Mouse (Mus musculus) hindbrain, embryonic 16.5 days (tissue): ENCODE data around the gene Robo1. TPM values are rescaled to one million over a fixed set of nuclear protein-coding genes. Genes with fewer than 3 reads are reported as not detected.

ENCODE experiments used
- ATAC-seq: fragments of 200-750 bp; cut with Nextera tagmentation; 2 replicates; pipeline ENCODE4 v1.8.0; 2017; ENCODE audit warnings: moderate TSS enrichment, moderate library complexity
- H3K27ac ChIP-seq: fragments of 300-500 bp; sonication (generic); 2 replicates; pipeline ENCODE4 v1.5.1; 2014; ENCODE audit warnings: low read depth, mild to moderate bottlenecking, control low read depth, low read length, moderate library complexity
- H3K27me3 ChIP-seq: fragments of 300-500 bp; sonication (generic); replicated peaks from 2 replicates; pipeline ENCODE4 v1.6.1; 2014; ENCODE audit warnings: low read length; ENCODE audit not compliant: control insufficient read depth, insufficient read depth
- H3K36me3 ChIP-seq: fragments of 300-500 bp; sonication (generic); 2 replicates; pipeline ENCODE4 v1.6.1; 2014; ENCODE audit warnings: mild to moderate bottlenecking, low read length, moderate library complexity, mixed read lengths; ENCODE audit not compliant: control insufficient read depth, insufficient read depth
- H3K4me1 ChIP-seq: fragments of 300-500 bp; sonication (generic); 2 replicates; pipeline ENCODE4 v1.6.1; 2014; ENCODE audit warnings: low read depth, low read length; ENCODE audit not compliant: control insufficient read depth, insufficient read depth
- H3K4me2 ChIP-seq: fragments of 300-500 bp; sonication (generic); 2 replicates; pipeline ENCODE4 v1.6.1; 2014; ENCODE audit warnings: mild to moderate bottlenecking, low read length, control low read depth, moderate library complexity
- H3K4me3 ChIP-seq: fragments of 300-500 bp; sonication (generic); 2 replicates; pipeline ENCODE4 v1.5.1; 2014; ENCODE audit warnings: mild to moderate bottlenecking, low read length, control low read depth, moderate library complexity
- H3K9ac ChIP-seq: fragments of 300-500 bp; sonication (generic); 2 replicates; pipeline ENCODE4 v1.6.1; 2014; ENCODE audit warnings: low read depth, mild to moderate bottlenecking, control low read depth, low read length, moderate library complexity
- H3K9me3 ChIP-seq: fragments of 300-500 bp; sonication (generic); 2 replicates; pipeline ENCODE4 v1.6.1; 2014; ENCODE audit warnings: mild to moderate bottlenecking, low read length, moderate library complexity; ENCODE audit not compliant: control insufficient read depth
- WGBS: fragments of 180-500 bp; shearing (Covaris S2); extraction: QIAGEN DNeasy Blood & Tissue Kit; methylation state at CpG from one replicate; pipeline ENCODE4 v1.1.7; 2014; 5-methylcytosine and 5-hydroxymethylcytosine counted together
- polyA plus RNA-seq: library from polyadenylated mRNA; unstranded; fragments of >200 nt; fragmentation: Nextera tagmentation; extraction: Ambion mirVana; gene quantifications from 2 replicates; pipeline ENCODE4 v1.2.1, GENCODE M21; 2015

Robo1 gene
- polyA plus RNA-seq, 1 experiment from 2014 or later = 26.8 TPM

DNA sequence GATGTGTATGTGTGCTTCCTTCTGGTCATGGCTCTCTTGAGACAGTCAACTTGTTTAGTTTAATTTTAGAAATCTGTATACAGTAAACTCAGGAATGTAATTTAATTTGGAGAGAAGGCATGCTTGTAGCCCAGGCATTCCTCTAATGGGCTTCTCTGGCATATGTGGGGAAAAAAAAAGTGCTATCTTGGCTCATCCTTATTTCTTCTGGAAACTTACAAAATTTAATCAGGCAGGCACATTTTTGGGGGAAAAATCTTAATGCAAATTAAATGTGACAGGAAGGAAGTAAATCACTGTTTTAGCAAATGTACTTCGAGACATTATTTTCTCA is 487.2 kb downstream of the Robo1 start:
- ATAC-seq = no peak
- Histone ChIP-seq H3K9me3 (no peaks in the 10 kb centered on the region), H3K4me3 (no peak overlapping the region), H3K9ac (no peak overlapping the region), H3K4me1 (peaks cover 8% of the 10 kb centered on the region), H3K27me3 (no peaks in the 10 kb centered on the region), H3K4me2 (no peak overlapping the region), H3K27ac (no peak overlapping the region), H3K36me3 (no peaks in the 10 kb centered on the region)
- WGBS = 62% methylated on average over 1 of the region's 1 CpGs

DNA sequence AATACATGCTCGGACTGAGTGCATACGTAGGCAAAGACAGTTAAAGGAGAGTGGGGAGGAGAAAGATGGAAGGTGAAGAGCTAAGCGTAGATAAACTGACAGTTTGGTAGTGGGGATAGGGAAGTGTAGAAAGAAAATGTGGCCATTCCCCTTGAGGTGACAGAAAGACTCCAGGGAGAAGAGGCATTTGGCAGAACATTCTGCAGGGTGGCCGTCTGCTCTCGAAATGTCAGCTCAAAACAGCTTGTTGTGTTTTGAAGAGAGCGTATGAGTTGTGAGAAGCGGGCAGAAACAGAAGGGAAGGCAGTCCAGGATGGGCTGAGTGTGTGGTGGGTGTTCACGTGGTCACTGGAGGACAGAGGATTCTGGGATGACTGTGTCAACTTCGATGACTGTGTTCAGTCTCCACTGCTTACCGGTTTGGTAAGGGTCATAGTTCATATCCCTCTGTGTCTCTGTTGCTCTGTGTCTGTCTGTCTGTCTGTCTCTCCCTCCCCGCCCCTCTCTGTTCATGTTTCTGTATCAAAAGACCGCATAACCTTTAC is 490.4 kb downstream of the Robo1 start:
- WGBS = 84% methylated on average over 12 of the region's 12 CpGs
- H3K4me2 ChIP-seq = no peak overlapping the region
- H3K27me3 ChIP-seq = no peaks in the 10 kb centered on the region
- peaks cover 11% of the 10 kb centered on the region for H3K4me1 ChIP-seq
- no peak overlapping the region for H3K27ac ChIP-seq
- ATAC-seq = no peak
- no peak overlapping the region for H3K9ac ChIP-seq
- H3K9me3 ChIP-seq = no peaks in the 10 kb centered on the region
- no peak overlapping the region for H3K4me3 ChIP-seq
- no peaks in the 10 kb centered on the region for H3K36me3 ChIP-seq

DNA sequence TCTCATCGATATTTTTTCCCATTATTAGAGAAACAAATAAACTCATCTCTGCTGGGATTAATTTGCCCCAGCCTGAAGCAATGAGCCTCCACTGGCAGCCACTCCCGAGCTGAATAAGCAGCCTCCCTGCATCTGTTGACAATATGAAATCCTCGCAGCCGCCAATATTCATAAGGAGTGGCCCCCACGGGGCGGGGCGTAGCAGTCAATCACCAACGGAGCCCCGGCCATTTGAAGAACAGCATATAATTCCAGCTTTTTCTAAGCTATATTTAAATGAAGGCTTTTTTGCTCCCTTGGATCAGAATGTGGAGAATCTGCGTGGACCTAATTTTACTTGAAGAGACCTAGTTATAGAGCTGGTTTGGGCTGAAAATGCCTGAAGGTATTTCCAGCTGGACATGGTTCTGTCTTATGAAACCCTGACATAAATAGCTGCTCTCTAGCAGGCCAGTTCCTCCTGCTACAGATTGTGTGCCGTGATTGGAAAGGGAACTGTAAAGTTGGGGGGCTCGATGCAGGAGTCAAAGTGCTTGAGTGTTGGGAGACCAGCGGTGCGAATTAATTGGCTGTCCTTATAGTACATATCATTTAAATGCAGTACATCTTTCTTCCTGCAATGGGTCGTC is 492.1 kb downstream of the Robo1 start:
- Histone ChIP-seq H3K27me3 (no peaks in the 10 kb centered on the region), H3K36me3 (no peaks in the 10 kb centered on the region), H3K9me3 (no peaks in the 10 kb centered on the region), H3K9ac (0 out of 2 replicates have a peak overlapping the region, but pooled peaks have one; percentile 11), H3K27ac (peak overlapping the region; percentile 18; the same call in 1 of the 2 replicates), H3K4me3 (peak overlapping the region; percentile 2; the same call in 1 of the 2 replicates), H3K4me2 (peak overlapping the region; percentile 31), H3K4me1 (peaks cover 10% of the 10 kb centered on the region)
- peak; percentile 56 for ATAC-seq
- WGBS = 49% methylated on average over 15 of the region's 15 CpGs

DNA sequence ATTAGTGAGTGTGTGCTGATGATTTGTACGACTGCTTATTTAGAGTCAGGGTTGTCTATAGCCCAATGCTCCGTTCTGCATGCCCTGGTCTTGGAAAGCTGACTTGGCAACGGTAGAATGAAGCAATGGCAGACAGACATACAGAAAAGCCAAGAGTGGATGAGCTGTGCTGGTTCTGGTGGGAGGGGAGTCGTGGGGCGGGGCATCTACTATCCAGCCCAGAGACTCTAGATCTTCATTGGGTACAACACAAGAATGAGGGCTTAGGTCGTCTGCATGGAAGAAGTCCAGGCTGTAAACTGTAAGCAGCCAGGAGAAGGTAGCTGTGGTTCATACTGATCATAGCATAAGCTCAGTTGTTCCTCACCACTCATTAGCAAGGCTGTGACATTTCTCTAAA is 492.7 kb downstream of the Robo1 start:
- peak; percentile 40 for ATAC-seq

DNA sequence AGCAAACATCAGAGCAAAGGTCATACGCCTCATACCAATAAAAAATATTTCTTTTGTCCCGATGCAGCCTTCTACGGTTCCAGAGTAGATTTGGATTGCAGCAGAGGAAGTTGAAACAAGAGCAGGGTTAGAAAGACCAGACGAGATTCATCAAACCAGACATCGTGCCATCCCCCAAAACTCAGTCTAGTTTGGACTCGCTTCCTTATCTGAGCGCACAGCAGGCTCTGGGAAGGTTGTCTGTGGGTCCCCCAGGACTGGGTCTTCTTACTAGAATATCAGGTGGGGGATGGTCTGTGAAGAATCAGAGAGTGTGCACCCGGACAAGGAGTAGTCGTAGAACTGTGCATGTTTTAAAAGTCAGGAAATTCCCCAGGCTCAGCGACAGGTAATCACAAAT is 500.2 kb downstream of the Robo1 start:
- no peak for ATAC-seq
- 62% methylated on average over 10 of the region's 10 CpGs for WGBS
- H3K27me3 ChIP-seq = no peaks in the 10 kb centered on the region
- H3K4me1 ChIP-seq = no peaks in the 10 kb centered on the region
- no peak overlapping the region for H3K4me3 ChIP-seq
- H3K36me3 ChIP-seq = no peaks in the 10 kb centered on the region
- no peaks in the 10 kb centered on the region for H3K9me3 ChIP-seq
- H3K4me2 ChIP-seq = 0 out of 2 replicates have a peak overlapping the region, but pooled peaks have one; percentile 17
- H3K9ac ChIP-seq = no peak overlapping the region
- H3K27ac ChIP-seq = no peak overlapping the region

More for the DNA sequence above, 492.7 kb downstream of the Robo1 start:
- Histone ChIP-seq H3K4me1 (peaks cover 8% of the 10 kb centered on the region), H3K27ac (no peak overlapping the region), H3K36me3 (no peaks in the 10 kb centered on the region), H3K9me3 (no peaks in the 10 kb centered on the region), H3K4me2 (peak overlapping the region; percentile 31; the same call in 1 of the 2 replicates), H3K9ac (no peak overlapping the region), H3K4me3 (no peak overlapping the region), H3K27me3 (no peaks in the 10 kb centered on the region)
- 74% methylated on average over 6 of the region's 6 CpGs for WGBS

DNA sequence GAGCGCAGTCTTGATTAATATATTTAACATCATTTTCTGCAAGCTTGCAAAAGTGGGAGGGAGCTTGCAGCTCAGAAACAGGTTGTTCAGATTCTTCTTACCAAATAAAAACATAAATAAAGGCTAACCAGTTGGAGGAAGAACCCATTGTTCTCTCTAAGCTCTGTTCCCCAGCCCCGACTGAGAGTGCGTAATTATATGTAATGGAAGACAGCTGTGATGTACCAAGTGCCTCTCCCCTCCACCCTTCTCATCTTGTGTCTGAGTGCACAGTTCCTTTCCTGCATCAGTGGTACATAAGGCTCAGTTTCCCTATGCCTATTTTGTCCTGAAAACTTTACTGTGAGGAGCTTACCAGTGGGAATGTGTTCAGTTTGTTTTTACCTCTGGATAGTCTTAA is 502.8 kb downstream of the Robo1 start:
- ATAC-seq = no peak
- H3K9me3 ChIP-seq = no peaks in the 10 kb centered on the region
- no peaks in the 10 kb centered on the region for H3K4me1 ChIP-seq
- no peak overlapping the region for H3K4me2 ChIP-seq
- no peak overlapping the region for H3K4me3 ChIP-seq
- no peaks in the 10 kb centered on the region for H3K36me3 ChIP-seq
- H3K27ac ChIP-seq = no peak overlapping the region
- no peaks in the 10 kb centered on the region for H3K27me3 ChIP-seq
- no peak overlapping the region for H3K9ac ChIP-seq
- 45% methylated on average over 3 of the region's 3 CpGs for WGBS

DNA sequence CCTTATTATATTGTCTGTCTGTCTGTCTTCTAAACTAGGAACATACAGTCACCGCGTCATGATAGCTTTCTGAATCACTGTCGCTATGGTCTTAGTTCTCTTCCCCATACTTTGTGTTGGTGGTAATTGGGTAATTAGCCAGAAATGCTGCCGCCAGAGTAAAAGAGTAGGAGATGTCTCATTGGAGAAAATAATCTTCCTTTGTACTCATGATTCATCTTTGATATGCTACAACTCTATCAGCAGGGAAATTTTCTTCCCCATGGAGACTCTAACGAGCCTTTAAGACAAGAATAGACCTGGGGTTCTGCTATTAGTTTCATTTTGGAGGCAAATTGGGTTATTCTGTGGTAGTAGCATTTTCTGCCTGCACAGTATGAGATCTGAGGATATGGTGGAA is 503.4 kb downstream of the Robo1 start:
- ATAC-seq = no peak
- no peaks in the 10 kb centered on the region for H3K4me1 ChIP-seq
- H3K9ac ChIP-seq = no peak overlapping the region
- no peak overlapping the region for H3K4me2 ChIP-seq
- H3K27ac ChIP-seq = no peak overlapping the region
- no peaks in the 10 kb centered on the region for H3K27me3 ChIP-seq
- H3K9me3 ChIP-seq = no peaks in the 10 kb centered on the region
- H3K4me3 ChIP-seq = no peak overlapping the region
- H3K36me3 ChIP-seq = no peaks in the 10 kb centered on the region
- 51% methylated on average over 5 of the region's 5 CpGs for WGBS

DNA sequence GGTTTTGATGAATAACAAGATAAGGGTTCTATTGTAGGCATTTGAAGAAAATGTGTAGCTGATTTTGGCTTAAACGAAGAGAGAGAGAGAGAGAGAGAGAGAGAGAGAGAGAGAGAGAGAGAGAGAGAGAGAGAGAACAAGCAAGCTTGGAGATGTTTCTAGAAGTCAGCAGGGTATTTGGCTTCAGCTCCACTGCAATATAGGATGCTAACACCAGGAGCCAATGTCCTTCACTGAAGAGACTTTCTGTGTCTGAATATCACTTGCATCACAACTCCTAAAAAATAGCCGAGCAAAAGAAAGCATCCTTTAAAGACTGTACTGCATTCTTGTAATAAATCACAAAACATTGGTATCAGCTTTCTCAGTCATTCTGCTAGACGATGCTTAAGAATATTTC is 503.8 kb downstream of the Robo1 start:
- Histone ChIP-seq H3K27ac (no peak overlapping the region), H3K4me2 (no peak overlapping the region), H3K9me3 (no peaks in the 10 kb centered on the region), H3K4me3 (no peak overlapping the region), H3K36me3 (no peaks in the 10 kb centered on the region), H3K9ac (no peak overlapping the region), H3K4me1 (no peaks in the 10 kb centered on the region), H3K27me3 (no peaks in the 10 kb centered on the region)
- ATAC-seq = no peak
- 49% methylated on average over 3 of the region's 3 CpGs for WGBS

DNA sequence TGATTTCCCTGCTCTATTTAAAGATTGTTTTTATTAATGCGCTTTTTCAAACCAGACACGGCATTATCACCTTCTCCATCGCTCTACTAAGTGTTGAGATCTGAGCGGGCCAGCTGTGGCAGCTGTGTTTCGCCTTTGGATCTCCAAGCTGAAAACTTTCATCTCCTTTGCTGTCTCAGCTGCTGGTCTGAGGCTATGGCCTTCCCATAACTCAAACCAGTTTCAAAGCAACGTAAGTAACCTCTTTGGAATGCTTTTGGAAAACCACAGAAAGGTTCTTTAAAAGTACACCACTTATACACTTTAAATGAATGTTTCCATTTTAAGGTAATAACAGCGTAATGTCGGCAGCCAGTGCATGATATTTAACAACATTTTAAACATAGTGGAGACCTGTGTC is 520.3 kb downstream of the Robo1 start:
- H3K9ac ChIP-seq = no peak overlapping the region
- no peaks in the 10 kb centered on the region; the same call in 1 of the 2 replicates for H3K4me1 ChIP-seq
- no peaks in the 10 kb centered on the region for H3K27me3 ChIP-seq
- 79% methylated on average over 8 of the region's 8 CpGs for WGBS
- no peak overlapping the region for H3K27ac ChIP-seq
- H3K4me2 ChIP-seq = no peak overlapping the region
- H3K36me3 ChIP-seq = no peaks in the 10 kb centered on the region
- ATAC-seq = no peak
- no peaks in the 10 kb centered on the region for H3K9me3 ChIP-seq
- H3K4me3 ChIP-seq = no peak overlapping the region
